Mouse (Mus musculus) CH12.LX (cell line): Measurements from ENCODE around the gene Olfr1394. TPM values are rescaled to one million over a fixed set of nuclear protein-coding genes. Genes with fewer than 3 reads are reported as not detected.

Experiments
- DNase-seq: peaks from one replicate; pipeline ENCODE4 v3.0.0-alpha.2; 2013; ENCODE audit errors: extremely low read depth
- H3K27ac ChIP-seq: 2 replicates; pipeline ENCODE4 v1.5.1; 2012; ENCODE audit warnings: low read depth, mild to moderate bottlenecking, control low read depth, moderate library complexity; ENCODE audit not compliant: insufficient read depth
- H3K27me3 ChIP-seq: replicated peaks from 2 replicates; pipeline ENCODE3; 2012; ENCODE audit warnings: inconsistent platforms
- H3K36me3 ChIP-seq, 2 experiments: replicated peaks in 1 of 2; 2 replicates each; pipeline versions ENCODE3 to v1.6.1; 2012; ENCODE audit warnings: inconsistent platforms in 1 of 2, low read length in 1 of 2, mild to moderate bottlenecking in 1 of 2, mixed read lengths in 1 of 2, moderate library complexity in 1 of 2; ENCODE audit not compliant: control insufficient read depth in 1 of 2, insufficient read depth in 1 of 2
- H3K4me1 ChIP-seq, 2 experiments: 2 replicates each; pipeline ENCODE4 v1.6.1; 2012; ENCODE audit warnings: inconsistent platforms in 1 of 2, moderate library complexity in 1 of 2; ENCODE audit not compliant: insufficient read depth in 2 of 2, control insufficient read depth in 1 of 2
- H3K4me2 ChIP-seq: 2 replicates; pipeline ENCODE4 v1.6.1; 2012; ENCODE audit warnings: low read depth, mild to moderate bottlenecking, control low read depth; ENCODE audit not compliant: poor library complexity, insufficient read depth, severe bottlenecking
- H3K4me3 ChIP-seq, 3 experiments: fragments of 150-350 bp in 1 of 3; sonication (generic) in 1 of 3; replicated peaks in 1 of 3; 2 replicates each; pipeline versions ENCODE3 to v1.5.1; 2011 to 2012; ENCODE audit warnings: low read depth in 2 of 3, low read length in 2 of 3, mild to moderate bottlenecking in 2 of 3, moderate library complexity in 2 of 3, control low read depth in 1 of 3, improper control_type of control experiment in 1 of 3, inconsistent platforms in 1 of 3, mixed read lengths in 1 of 3; ENCODE audit not compliant: poor library complexity in 1 of 3
- H3K79me2 ChIP-seq: replicated peaks from 2 replicates; pipeline ENCODE4 v1.6.1; 2012; ENCODE audit warnings: mild to moderate bottlenecking, moderate library complexity; ENCODE audit not compliant: control insufficient read depth, poor library complexity, insufficient read depth, severe bottlenecking; ENCODE audit errors: extremely low read depth
- H3K9ac ChIP-seq: 2 replicates; pipeline ENCODE4 v1.6.1; 2012; ENCODE audit warnings: low read depth, mild to moderate bottlenecking, control low read depth, moderate library complexity; ENCODE audit not compliant: insufficient read depth
- H3K9me3 ChIP-seq: replicated peaks from 2 replicates; pipeline ENCODE3; 2012; ENCODE audit warnings: low read length, inconsistent platforms, mixed read lengths
- CHD1 ChIP-seq: IDR thresholded peaks from 2 replicates; pipeline ENCODE4 v1.6.1; 2012; ENCODE audit warnings: low read depth, low read length, improper control_type of control experiment, inconsistent platforms
- CHD2 ChIP-seq: IDR thresholded peaks from 2 replicates; pipeline ENCODE4 v1.6.1; 2011; ENCODE audit warnings: low read length, improper control_type of control experiment
- CTCF ChIP-seq, 2 experiments: IDR thresholded peaks in 1 of 2; conservative IDR thresholded peaks in 1 of 2; 2 replicates each; pipeline ENCODE4 v1.5.1; 2011 to 2012; ENCODE audit warnings: low read depth in 2 of 2, low read length in 2 of 2, improper control_type of control experiment in 1 of 2, inconsistent platforms in 1 of 2, mild to moderate bottlenecking in 1 of 2, moderate library complexity in 1 of 2
- ETS1 ChIP-seq: conservative IDR thresholded peaks from 2 replicates; pipeline ENCODE4 v1.6.1; 2012; ENCODE audit warnings: low read depth, mild to moderate bottlenecking, inconsistent platforms, low read length, improper control_type of control experiment, moderate library complexity
- HCFC1 ChIP-seq: IDR thresholded peaks from 2 replicates; pipeline ENCODE4 v1.6.1; 2012; ENCODE audit warnings: low read depth, mild to moderate bottlenecking, inconsistent platforms, low read length, improper control_type of control experiment
- IRF4 ChIP-seq: IDR thresholded peaks from 2 replicates; pipeline ENCODE4 v1.6.1; 2014; ENCODE audit warnings: low read depth, mild to moderate bottlenecking, inconsistent platforms, low read length, improper control_type of control experiment
- JUN ChIP-seq: IDR thresholded peaks from 2 replicates; pipeline ENCODE4 v1.6.1; 2011; ENCODE audit warnings: low read depth, mild to moderate bottlenecking, low read length, improper control_type of control experiment, moderate library complexity; ENCODE audit not compliant: insufficient read depth
- JUND ChIP-seq: conservative IDR thresholded peaks from 2 replicates; pipeline ENCODE4 v1.6.1; 2011; ENCODE audit warnings: low read depth, low read length, improper control_type of control experiment
- KAT2A ChIP-seq: IDR thresholded peaks from 2 replicates; pipeline ENCODE4 v1.6.1; 2012; ENCODE audit warnings: low read length, improper control_type of control experiment, inconsistent platforms; ENCODE audit not compliant: insufficient replicate concordance
- MAX ChIP-seq: IDR thresholded peaks from 2 replicates; pipeline ENCODE4 v1.6.1; 2011; ENCODE audit warnings: low read length, improper control_type of control experiment
- MEF2A ChIP-seq: IDR thresholded peaks from 2 replicates; pipeline ENCODE4 v1.6.1; 2014; ENCODE audit warnings: low read depth, mild to moderate bottlenecking, inconsistent platforms, low read length, improper control_type of control experiment, borderline replicate concordance
- NELFE ChIP-seq: IDR thresholded peaks from 2 replicates; pipeline ENCODE4 v1.6.1; 2011; ENCODE audit warnings: low read depth, low read length, improper control_type of control experiment
- NRF1 ChIP-seq: IDR thresholded peaks from 2 replicates; pipeline ENCODE4 v1.6.1; 2014; ENCODE audit warnings: low read depth, mild to moderate bottlenecking, inconsistent platforms, low read length, improper control_type of control experiment, moderate library complexity
- PAX5 ChIP-seq: IDR thresholded peaks from 2 replicates; pipeline ENCODE4 v1.6.1; 2012; ENCODE audit warnings: low read length, inconsistent platforms, mixed read lengths
- POLR2AphosphoS2 ChIP-seq: IDR thresholded peaks from 2 replicates; pipeline ENCODE4 v1.6.1; 2011; ENCODE audit warnings: low read depth, low read length, improper control_type of control experiment
- RAD21 ChIP-seq: IDR thresholded peaks from 2 replicates; pipeline ENCODE4 v1.6.1; 2011; ENCODE audit warnings: low read depth, mild to moderate bottlenecking, low read length, improper control_type of control experiment, moderate library complexity
- SIN3A ChIP-seq: IDR thresholded peaks from 2 replicates; pipeline ENCODE4 v1.6.1; 2012; ENCODE audit warnings: low read length, improper control_type of control experiment, inconsistent platforms
- SMC3 ChIP-seq: IDR thresholded peaks from 2 replicates; pipeline ENCODE4 v1.6.1; 2011; ENCODE audit warnings: low read depth, low read length, improper control_type of control experiment
- TBP ChIP-seq: conservative IDR thresholded peaks from 2 replicates; pipeline ENCODE4 v1.6.1; 2011; ENCODE audit warnings: low read depth, low read length, improper control_type of control experiment
- UBTF ChIP-seq: IDR thresholded peaks from 2 replicates; pipeline ENCODE4 v1.6.1; 2012; ENCODE audit warnings: low read depth, mild to moderate bottlenecking, inconsistent platforms, low read length, improper control_type of control experiment, moderate library complexity
- ZC3H11A ChIP-seq: IDR thresholded peaks from 2 replicates; pipeline ENCODE4 v1.6.1; 2012; ENCODE audit warnings: low read depth, mild to moderate bottlenecking, inconsistent platforms, low read length, improper control_type of control experiment
- ZMIZ1 ChIP-seq: IDR thresholded peaks from 2 replicates; pipeline ENCODE4 v1.6.1; 2012; ENCODE audit warnings: low read depth, mild to moderate bottlenecking, inconsistent platforms, low read length, improper control_type of control experiment
- ZNF384 ChIP-seq: IDR thresholded peaks from 2 replicates; pipeline ENCODE4 v1.6.1; 2012; ENCODE audit warnings: low read depth, low read length, improper control_type of control experiment, inconsistent platforms
- dilution Hi-C: fragments of 300-500 bp; cut with MboI; formaldehyde crosslinking; loops from 2 replicates; pipeline ENCODE4 v1.14.3; 2020; ENCODE audit warnings: low sequenced_read_pairs; ENCODE audit not compliant: extremely low pct_unique_long_range_greater_than_20kb, extremely low pct_ligation_motif_present
- in situ Hi-C: fragments of 300-500 bp; cut with MboI; formaldehyde crosslinking; loops from 3 replicates; pipeline ENCODE4 v1.14.3; 2019; ENCODE audit warnings: low sequenced_read_pairs, low pct_ligation_motif_present, low pct_unique_long_range_greater_than_20kb, mixed read lengths
- polyA plus RNA-seq: library from polyadenylated mRNA; unstranded; fragments of >175 nt; gene quantifications from 2 replicates; pipeline ENCODE4 v1.2.1, GENCODE M21; 2012; ENCODE audit warnings: low read depth; ENCODE audit not compliant: insufficient read length
- total RNA-seq, 2 experiments: library from RNA; depleted of rRNA; stranded (reverse); fragments of 300-350 nt in 1 of 2; fragments of >200 nt in 1 of 2; gene quantifications; 2 replicates each; pipeline ENCODE4 v1.2.3; 2012 to 2014

Olfr1394 gene
- total RNA-seq (2012; rRNA removed): not detected in 2 replicates
- not detected in 2 replicates for total RNA-seq (2014; rRNA removed)
- polyA plus RNA-seq: not detected in 2 replicates

- no peak for TF ChIP-seq ETS1
- no peaks in the 10 kb centered on the region for H3K36me3 ChIP-seq
- H3K27me3 ChIP-seq: no peaks in the 10 kb centered on the region
- dilution Hi-C loops (no loop called here), in situ Hi-C loops (no loop called here)
- no peaks in the 10 kb centered on the region for H3K79me2 ChIP-seq
- no peak within 1 kb of the TSS for H3K4me3 ChIP-seq
- peaks cover 0 to 10% of the 10 kb centered on the region in 2 experiments; a peak in 2 of 4 replicates for H3K4me1 ChIP-seq
- no peaks in the 10 kb centered on the region for H3K9me3 ChIP-seq
- H3K4me2 ChIP-seq: no peak within 1 kb of the TSS
- no peak within 1 kb of the TSS for H3K27ac ChIP-seq
- no peak within 1 kb of the TSS for H3K9ac ChIP-seq
- DNase-seq: no peak
Observed at GRCm38 (mm10) chr11:49154077-49154476, at the start of gene Olfr1394. Gene Olfr1394, plus strand, starts transcription at chr11:49154377.

DNA sequence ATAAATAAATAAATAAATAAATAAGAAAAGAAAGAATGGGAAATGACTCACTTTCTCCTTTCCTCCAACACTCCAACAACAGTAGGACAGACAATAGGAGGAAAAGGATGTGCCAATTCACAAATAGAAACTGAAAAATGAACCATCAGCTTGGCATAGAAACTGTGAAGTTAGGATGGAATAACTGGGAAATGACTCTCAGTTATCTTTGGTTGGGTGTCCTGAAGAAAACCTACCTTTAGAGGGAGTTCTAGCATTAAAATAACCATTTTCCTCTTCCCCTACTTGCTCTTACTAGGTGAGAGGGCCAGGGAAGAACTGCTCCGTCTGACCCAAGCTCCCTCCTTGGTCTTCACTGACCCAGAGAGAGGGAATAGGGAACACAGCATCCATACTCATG, 48.4 kb upstream of the Olfr1394 start:
- dilution Hi-C loops (no loop called here), in situ Hi-C loops (loop anchor here (25.0 kb wide), 1 partner anchor 157 kb away; no protein-coding TSS in a partner anchor)
- no peak overlapping the region for H3K4me2 ChIP-seq
- H3K27ac ChIP-seq: no peak overlapping the region
- no peaks in the 10 kb centered on the region for H3K9me3 ChIP-seq
- peaks cover 0 to 3% of the 10 kb centered on the region in 2 experiments for H3K36me3 ChIP-seq
- TF ChIP-seq CTCF (conservative IDR thresholded peaks at IDR 0.05 in 1 of 2, IDR thresholded peaks at IDR 0.05 in 1 of 2; ENCODE audit: low read depth in 2 of 2, low read length in 2 of 2): no peak
- no peak for TF ChIP-seq ZC3H11A
- TF ChIP-seq JUND: no peak
- no peak for TF ChIP-seq TBP
- TF ChIP-seq SIN3A: no peak
- TF ChIP-seq NELFE: no peak
- no peak for TF ChIP-seq CHD2
- no peak for TF ChIP-seq PAX5
- no peak overlapping the region for H3K9ac ChIP-seq
- peaks cover 10 to 43% of the 10 kb centered on the region in 2 experiments; a peak in 3 of 4 replicates for H3K4me1 ChIP-seq
- H3K4me3 ChIP-seq: no peak overlapping the region
- H3K79me2 ChIP-seq: no peaks in the 10 kb centered on the region
- H3K27me3 ChIP-seq: no peaks in the 10 kb centered on the region
- no peak for DNase-seq

DNA sequence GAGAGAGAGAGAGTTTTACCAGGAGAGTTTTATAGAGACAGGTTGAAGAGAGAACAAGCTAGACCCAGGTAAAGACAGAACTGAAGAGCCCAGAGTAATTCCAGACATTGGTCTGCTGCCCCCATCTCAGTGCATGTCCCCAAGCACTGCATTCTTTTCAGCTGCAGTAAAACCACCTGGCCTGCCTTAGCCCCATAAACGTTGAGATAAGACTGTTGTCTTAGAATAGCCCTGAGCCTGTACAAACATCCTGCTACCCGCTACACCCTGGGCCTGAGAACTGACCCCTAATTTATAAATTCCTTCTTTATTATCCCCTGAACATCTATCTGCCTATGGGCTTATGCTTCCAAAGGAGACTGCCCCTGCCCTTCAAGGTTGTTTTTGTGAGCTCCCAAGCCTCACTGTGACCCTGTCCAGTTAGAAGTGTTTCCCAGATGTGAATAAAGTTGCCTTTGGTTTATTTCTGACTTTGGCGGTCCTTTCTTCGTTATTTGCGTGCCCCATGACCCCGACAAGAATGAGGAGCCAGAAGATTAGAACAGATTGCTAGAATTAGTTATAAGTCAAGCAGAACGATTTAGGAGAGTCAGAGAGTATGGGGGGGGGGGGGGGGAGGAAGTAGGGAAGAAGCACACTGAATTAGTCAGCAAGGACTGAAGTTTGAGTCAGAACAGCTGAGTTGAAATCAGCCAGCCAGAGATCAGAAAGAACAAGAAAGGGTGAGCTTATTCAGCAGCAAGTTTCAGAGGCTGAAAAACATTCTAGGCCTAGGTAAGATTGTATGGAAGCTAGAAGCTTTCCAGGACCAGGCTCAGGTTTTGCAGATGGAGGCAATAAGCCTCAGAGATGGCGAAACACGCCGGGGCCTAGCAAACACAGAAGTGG, 46.3 kb upstream of the Olfr1394 start:
- dilution Hi-C loops: no loop called here
- peak overlapping the region; percentile 10 for H3K9ac ChIP-seq
- in situ Hi-C loops: loop anchor here (25.0 kb wide), 1 partner anchor 154 kb away; no protein-coding TSS in a partner anchor
- no peak for TF ChIP-seq MAX
- TF ChIP-seq JUN: no peak
- no peak for TF ChIP-seq CHD1
- TF ChIP-seq ZNF384: peak; percentile 14; the same call in 1 of the 2 replicates
- peak; percentile 60 for TF ChIP-seq ETS1
- no peak for TF ChIP-seq TBP
- no peak for TF ChIP-seq RAD21
- no peak for TF ChIP-seq NRF1
- peak; percentile 62 for TF ChIP-seq IRF4
- no peak for TF ChIP-seq SMC3
- TF ChIP-seq MEF2A: no peak
- TF ChIP-seq ZMIZ1: no peak
- no peak for TF ChIP-seq NELFE
- TF ChIP-seq KAT2A: no peak
- TF ChIP-seq UBTF: no peak
- no peak for TF ChIP-seq POLR2AphosphoS2
- no peak for TF ChIP-seq HCFC1

More for the DNA sequence above, 46.3 kb upstream of the Olfr1394 start:
- Histone ChIP-seq H3K36me3 (peaks cover 0 to 2% of the 10 kb centered on the region in 2 experiments), H3K9me3 (no peaks in the 10 kb centered on the region), H3K4me1 (peaks cover 4 to 25% of the 10 kb centered on the region in 2 experiments; a peak in 3 of 4 replicates), H3K27ac (0 out of 2 replicates have a peak overlapping the region, but pooled peaks have one; percentile 3), H3K4me2 (no peak overlapping the region), H3K79me2 (no peaks in the 10 kb centered on the region), H3K27me3 (peaks cover 2% of the 10 kb centered on the region), H3K4me3 (no peak overlapping the region)
- DNase-seq: peak; percentile 60
